Mouse (Mus musculus) heart, embryonic 11.5 days (tissue): ENCODE data around the gene Ggt1. TPM values are rescaled to one million over a fixed set of nuclear protein-coding genes. Genes with fewer than 3 reads are reported as not detected.

Experiments
- ATAC-seq: fragments of 200-750 bp; cut with Nextera tagmentation; replicated peaks from 2 replicates; pipeline ENCODE4 v1.8.0; 2017; ENCODE audit warnings: moderate library complexity; ENCODE audit not compliant: insufficient number of reproducible peaks, low FRiP score, low TSS enrichment
- H3K27ac ChIP-seq: fragments of 300-500 bp; sonication (generic); 2 replicates; pipeline ENCODE4 v1.5.1; 2014; ENCODE audit warnings: mild to moderate bottlenecking, low read depth, low read length
- H3K27me3 ChIP-seq: fragments of 300-500 bp; sonication (generic); 2 replicates; pipeline ENCODE4 v1.6.1; 2014; ENCODE audit warnings: mild to moderate bottlenecking, low read length, mixed read lengths; ENCODE audit not compliant: control insufficient read depth, insufficient read depth
- H3K36me3 ChIP-seq: fragments of 300-500 bp; sonication (generic); 2 replicates; pipeline ENCODE4 v1.6.1; 2014; ENCODE audit warnings: mild to moderate bottlenecking, low read length, moderate library complexity, mixed read lengths; ENCODE audit not compliant: control insufficient read depth, insufficient read depth
- H3K4me1 ChIP-seq: fragments of 300-500 bp; sonication (generic); 2 replicates; pipeline ENCODE4 v1.6.1; 2014; ENCODE audit warnings: low read length; ENCODE audit not compliant: control insufficient read depth, insufficient read depth
- H3K4me2 ChIP-seq: fragments of 300-500 bp; sonication (generic); 2 replicates; pipeline ENCODE4 v1.6.1; 2014; ENCODE audit warnings: mild to moderate bottlenecking, moderate library complexity
- H3K4me3 ChIP-seq: fragments of 300-500 bp; sonication (generic); 2 replicates; pipeline ENCODE4 v1.5.1; 2014; ENCODE audit warnings: low read depth, low read length
- H3K9ac ChIP-seq: fragments of 300-500 bp; sonication (generic); 2 replicates; pipeline ENCODE4 v1.6.1; 2014; ENCODE audit warnings: mild to moderate bottlenecking, low read depth, low read length, moderate library complexity
- H3K9me3 ChIP-seq: fragments of 300-500 bp; sonication (generic); replicated peaks from 2 replicates; pipeline ENCODE4 v1.6.1; 2016; ENCODE audit warnings: low read length; ENCODE audit not compliant: control insufficient read depth
- WGBS: fragments of 180-500 bp; shearing (Covaris S2); extraction: QIAGEN DNeasy Blood & Tissue Kit; methylation state at CpG from one replicate; pipeline ENCODE4 v1.1.7; 2014; ENCODE audit not compliant: insufficient replicate concordance; 5-methylcytosine and 5-hydroxymethylcytosine counted together
- polyA plus RNA-seq: library from polyadenylated mRNA; unstranded; fragments of >200 nt; fragmentation: Nextera tagmentation; extraction: Ambion mirVana; gene quantifications from 2 replicates; pipeline ENCODE4 v1.2.1, GENCODE M21; 2014

Ggt1 gene
- 0.42 and 0.44 TPM in 2 replicates for polyA plus RNA-seq

DNA sequence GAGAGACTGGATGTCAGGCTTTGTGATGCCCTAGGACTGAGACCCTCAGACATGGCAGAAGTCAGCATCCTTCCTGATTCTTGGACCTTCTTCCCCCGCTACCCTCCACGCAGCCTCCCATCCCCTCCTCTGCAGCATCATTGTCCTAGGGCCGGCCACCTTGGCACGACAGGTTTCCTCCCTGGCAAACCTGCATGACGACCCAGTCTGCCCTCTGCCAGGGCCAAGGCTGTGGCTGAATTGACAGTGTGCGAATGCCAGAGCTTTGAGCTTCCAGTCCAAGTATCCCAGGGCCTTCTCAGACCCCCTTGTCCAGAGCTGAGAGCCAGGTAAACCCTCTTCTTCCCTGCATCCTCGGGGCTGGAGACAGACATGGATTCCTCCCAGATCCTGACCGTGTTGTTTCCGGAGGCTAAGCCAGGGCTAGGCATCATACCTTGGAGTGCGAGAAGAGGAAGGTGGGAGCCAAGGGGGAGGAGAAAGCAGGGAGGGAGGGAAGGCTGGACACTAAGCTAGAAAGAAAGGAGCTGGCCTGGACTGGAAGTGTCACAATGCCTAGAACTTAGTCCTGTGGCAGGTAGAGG lies at the start of gene Ggt1:
Ggt1 (plus strand) TSS at position 534 of the 584 bp plus-strand sequence.
- Histone ChIP-seq H3K9me3 (no peaks in the 10 kb centered on the region), H3K4me1 (peaks cover 11% of the 10 kb centered on the region), H3K36me3 (no peaks in the 10 kb centered on the region), H3K4me2 (peak within 1 kb of the TSS; percentile 98), H3K4me3 (peak within 1 kb of the TSS; percentile 55), H3K27ac (no peak within 1 kb of the TSS), H3K9ac (no peak within 1 kb of the TSS), H3K27me3 (peaks cover 45% of the 10 kb centered on the region)
- no peak for ATAC-seq
- WGBS: 55% methylated on average over 10 of the region's 10 CpGs

- Histone ChIP-seq H3K4me3 (no peak overlapping the region), H3K27ac (no peak overlapping the region), H3K36me3 (peaks cover 40% of the 10 kb centered on the region), H3K4me2 (no peak overlapping the region), H3K9ac (no peak overlapping the region), H3K27me3 (no peaks in the 10 kb centered on the region), H3K4me1 (peaks cover 18% of the 10 kb centered on the region), H3K9me3 (no peaks in the 10 kb centered on the region)
- no peak for ATAC-seq
- 93% methylated on average over 7 of the region's 7 CpGs for WGBS
These were observed 49.5 kb upstream of the Ggt1 start for GRCm38 (mm10) chr10:75511897-75512296.

GRCm38 (mm10) chr10:75512796-75513195 lies 48.6 kb upstream of the Ggt1 start:
- 82% methylated on average over 7 of the region's 7 CpGs for WGBS
- peaks cover 38% of the 10 kb centered on the region for H3K36me3 ChIP-seq

DNA sequence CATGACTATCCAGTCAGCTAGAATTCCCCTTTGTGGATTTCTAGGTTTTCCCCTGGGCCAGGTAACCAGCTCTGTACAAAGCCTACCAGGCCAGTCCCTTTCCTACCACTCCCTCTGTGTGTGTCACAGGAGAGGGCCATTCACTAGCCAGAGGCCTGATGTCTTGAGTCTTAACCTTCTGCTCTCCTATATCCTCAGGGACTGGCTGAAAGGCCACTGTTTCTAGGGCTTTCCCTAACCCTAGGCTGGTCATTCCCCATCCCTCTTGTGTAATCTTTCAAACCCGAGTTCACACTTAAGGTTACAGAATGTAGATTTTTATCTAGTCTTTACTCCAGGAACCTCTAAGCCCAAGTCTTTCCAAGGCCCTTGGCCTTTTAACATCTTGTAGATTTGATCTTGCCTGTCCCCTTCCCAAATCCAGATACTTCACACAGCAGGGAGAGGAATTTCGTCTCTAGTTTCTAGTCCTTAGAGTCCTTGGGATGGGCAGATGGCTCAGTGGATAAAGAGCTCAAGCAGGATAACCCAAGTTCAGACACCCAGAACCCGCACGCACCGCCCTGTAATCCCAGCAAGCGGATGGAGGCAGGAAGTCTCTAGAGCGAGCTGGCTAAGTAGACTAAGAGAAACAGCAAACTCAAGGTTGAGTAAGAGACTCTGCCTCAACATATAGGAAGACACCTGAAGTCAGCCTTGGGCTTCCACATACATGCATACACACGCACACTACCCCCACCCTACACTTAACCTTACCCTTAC lies 47.9 kb upstream of the Ggt1 start:
- Histone ChIP-seq H3K27ac (no peak overlapping the region), H3K27me3 (no peaks in the 10 kb centered on the region), H3K36me3 (peaks cover 34% of the 10 kb centered on the region), H3K4me1 (peaks cover 19% of the 10 kb centered on the region), H3K4me2 (peak overlapping the region; percentile 88), H3K4me3 (no peak overlapping the region), H3K9ac (no peak overlapping the region), H3K9me3 (no peaks in the 10 kb centered on the region)
- 81% methylated on average over 8 of the region's 8 CpGs for WGBS
- ATAC-seq: no peak

More at GRCm38 (mm10) chr10:75512796-75513195, 48.6 kb upstream of the Ggt1 start:
- Histone ChIP-seq H3K9ac (no peak overlapping the region), H3K9me3 (no peaks in the 10 kb centered on the region), H3K4me3 (no peak overlapping the region), H3K27ac (no peak overlapping the region), H3K4me1 (peaks cover 18% of the 10 kb centered on the region), H3K4me2 (no peak overlapping the region), H3K27me3 (no peaks in the 10 kb centered on the region)
- no peak for ATAC-seq

DNA sequence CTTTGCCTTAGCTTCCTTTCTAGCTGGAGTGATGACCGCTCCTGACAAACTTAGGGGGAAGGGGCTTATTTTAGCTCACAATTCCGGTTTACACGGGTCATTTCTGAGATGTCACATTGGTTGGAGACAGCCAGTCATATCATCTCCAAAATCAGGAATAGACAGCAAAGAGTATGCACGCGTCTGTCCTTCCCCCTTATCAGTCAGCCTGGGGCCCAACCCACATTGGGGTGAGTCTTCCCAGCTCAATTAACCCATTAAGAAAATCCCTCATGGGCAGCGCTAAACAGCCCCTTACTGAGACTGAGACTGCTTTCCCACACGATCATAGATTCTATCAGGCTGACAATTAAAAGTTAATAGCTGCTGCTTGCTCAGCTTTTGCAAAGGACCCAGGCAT lies 47.0 kb upstream of the Ggt1 start:
- Histone ChIP-seq H3K36me3 (peaks cover 25% of the 10 kb centered on the region), H3K9me3 (no peaks in the 10 kb centered on the region), H3K27ac (no peak overlapping the region), H3K4me2 (peak overlapping the region; percentile 88), H3K4me1 (peaks cover 26% of the 10 kb centered on the region), H3K27me3 (no peaks in the 10 kb centered on the region), H3K4me3 (no peak overlapping the region; the same call in 1 of the 2 replicates), H3K9ac (no peak overlapping the region)
- 50% methylated on average over 7 of the region's 7 CpGs for WGBS
- no peak for ATAC-seq

GRCm38 (mm10) chr10:75515216-75516037 lies 46.0 kb upstream of the Ggt1 start:
- Histone ChIP-seq H3K27ac (peak overlapping the region; percentile 89), H3K4me3 (peak overlapping the region; percentile 93), H3K9me3 (no peaks in the 10 kb centered on the region), H3K36me3 (peaks cover 15% of the 10 kb centered on the region), H3K27me3 (no peaks in the 10 kb centered on the region), H3K4me2 (peak overlapping the region; percentile 88), H3K9ac (no peak overlapping the region), H3K4me1 (peaks cover 26% of the 10 kb centered on the region)
- WGBS: 66% methylated on average over 4 of the region's 4 CpGs
- ATAC-seq: no peak

GRCm38 (mm10) chr10:75516038-75516723 lies 45.2 kb upstream of the Ggt1 start:
- WGBS: 23% methylated on average over 8 of the region's 8 CpGs
- Histone ChIP-seq H3K27me3 (no peaks in the 10 kb centered on the region), H3K27ac (peak overlapping the region; percentile 89), H3K9me3 (no peaks in the 10 kb centered on the region), H3K36me3 (peaks cover 16% of the 10 kb centered on the region), H3K4me2 (peak overlapping the region; percentile 88), H3K4me1 (peaks cover 26% of the 10 kb centered on the region), H3K9ac (peak overlapping the region; percentile 94), H3K4me3 (peak overlapping the region; percentile 93)
- ATAC-seq: no peak

GRCm38 (mm10) chr10:75516724-75517072 lies 44.7 kb upstream of the Ggt1 start:
- Histone ChIP-seq H3K9ac (peak overlapping the region; percentile 94), H3K4me1 (peaks cover 29% of the 10 kb centered on the region), H3K27ac (peak overlapping the region; percentile 89), H3K4me2 (peak overlapping the region; percentile 88), H3K9me3 (no peaks in the 10 kb centered on the region), H3K36me3 (peaks cover 17% of the 10 kb centered on the region), H3K27me3 (no peaks in the 10 kb centered on the region), H3K4me3 (peak overlapping the region; percentile 93)
- ATAC-seq: no peak
- 1% methylated on average over 12 of the region's 12 CpGs for WGBS
